Mouse (Mus musculus) liver, adult 2 months (tissue): Measurements from ENCODE around the gene Acsl1. TPM values are rescaled to one million over a fixed set of nuclear protein-coding genes. Genes with fewer than 3 reads are reported as not detected.

Experiments used
- DNase-seq: peaks from one replicate; pipeline ENCODE4 v3.0.0-alpha.2; 2011; ENCODE audit warnings: low read depth, low spot score; ENCODE audit errors: extremely low read depth
- H3K27ac ChIP-seq: fragments of 200-500 bp; replicated peaks from 2 replicates; pipeline ENCODE4 v1.5.1; 2012; ENCODE audit warnings: low read depth, mild to moderate bottlenecking, control low read depth, inconsistent platforms, low read length; ENCODE audit not compliant: insufficient read depth
- H3K27me3 ChIP-seq: fragments of 200-500 bp; 2 replicates; pipeline ENCODE4 v1.6.1; 2012; ENCODE audit warnings: mild to moderate bottlenecking, moderate library complexity, low read length, inconsistent platforms; ENCODE audit not compliant: control insufficient read depth, insufficient read depth
- H3K36me3 ChIP-seq: fragments of 200-500 bp; 2 replicates; pipeline ENCODE4 v1.6.1; 2012; ENCODE audit warnings: low read length, inconsistent platforms; ENCODE audit not compliant: control insufficient read depth, insufficient read depth
- H3K4me1 ChIP-seq: fragments of 200-500 bp; 2 replicates; pipeline ENCODE4 v1.6.1; 2011; ENCODE audit warnings: low read length; ENCODE audit not compliant: control insufficient read depth, insufficient read depth
- H3K4me3 ChIP-seq: fragments of 200-500 bp; 2 replicates; pipeline ENCODE4 v1.5.1; 2011; ENCODE audit warnings: low read depth, mild to moderate bottlenecking, control low read depth, low read length, moderate library complexity; ENCODE audit not compliant: insufficient read depth
- H3K79me2 ChIP-seq: fragments of 200-500 bp; 2 replicates; pipeline ENCODE4 v1.6.1; 2012; ENCODE audit warnings: inconsistent platforms, mild to moderate bottlenecking, low read length, moderate library complexity; ENCODE audit not compliant: control insufficient read depth, insufficient read depth
- H3K9ac ChIP-seq: fragments of 200-500 bp; 2 replicates; pipeline ENCODE4 v1.6.1; 2012; ENCODE audit warnings: low read depth, mild to moderate bottlenecking, control low read depth, inconsistent platforms, low read length
- CTCF ChIP-seq: fragments of 200-500 bp; IDR thresholded peaks from 2 replicates; pipeline ENCODE4 v1.5.1; 2011; ENCODE audit warnings: low read depth, low read length, control low read depth
- POLR2A ChIP-seq: fragments of 200-500 bp; IDR thresholded peaks from 2 replicates; pipeline ENCODE4 v1.6.1; 2011; ENCODE audit warnings: low read length, control low read depth; ENCODE audit not compliant: insufficient read depth; ENCODE audit errors: extremely low read depth
- WGBS: fragments of 180-500 bp; shearing (Covaris S2); methylation state at CpG from one replicate; pipeline ENCODE4 v1.1.7; 2018; 5-methylcytosine and 5-hydroxymethylcytosine counted together
- polyA plus RNA-seq: library from polyadenylated mRNA; depleted of rRNA; stranded (reverse); fragments of >200 nt; gene quantifications from 2 replicates; pipeline ENCODE4 v1.2.3, GENCODE M21; 2012
- total RNA-seq: library from RNA; depleted of rRNA; stranded (reverse); fragments of >200 nt; gene quantifications from 2 replicates; pipeline ENCODE4 v1.2.3, GENCODE M21; 2014

Acsl1 gene
- total and polyA plus RNA-seq, 2 experiments = 322 to 447 TPM

GRCm38 (mm10) chr8:46562333-46562732 lies 91.5 kb downstream of the Acsl1 start:
- H3K36me3 ChIP-seq = no peaks in the 10 kb centered on the region
- no peaks in the 10 kb centered on the region for H3K79me2 ChIP-seq
- no peak overlapping the region for H3K9ac ChIP-seq
- WGBS = 88% methylated on average over 16 of the region's 16 CpGs
- no peak overlapping the region for H3K4me3 ChIP-seq
- DNase-seq = no peak
- no peaks in the 10 kb centered on the region for H3K27me3 ChIP-seq
- no peaks in the 10 kb centered on the region for H3K4me1 ChIP-seq
- no peak for TF ChIP-seq POLR2A
- no peak for TF ChIP-seq CTCF
- H3K27ac ChIP-seq = no peak overlapping the region

- DNase-seq = no peak
These were observed 96.2 kb downstream of the Acsl1 start for GRCm38 (mm10) chr8:46566914-46567529.

GRCm38 (mm10) chr8:46567946-46568345 lies 97.1 kb downstream of the Acsl1 start:
- TF ChIP-seq CTCF (no peak), POLR2A (no peak)
- no peaks in the 10 kb centered on the region for H3K79me2 ChIP-seq
- DNase-seq = no peak
- no peaks in the 10 kb centered on the region for H3K27me3 ChIP-seq
- H3K4me1 ChIP-seq = no peaks in the 10 kb centered on the region
- no peak overlapping the region for H3K9ac ChIP-seq
- WGBS = 97% methylated on average over 8 of the region's 8 CpGs
- H3K27ac ChIP-seq = no peak overlapping the region
- H3K36me3 ChIP-seq = no peaks in the 10 kb centered on the region
- H3K4me3 ChIP-seq = no peak overlapping the region

More at GRCm38 (mm10) chr8:46566914-46567529, 96.2 kb downstream of the Acsl1 start:
- Histone ChIP-seq H3K27me3 (no peaks in the 10 kb centered on the region), H3K4me3 (no peak overlapping the region), H3K79me2 (no peaks in the 10 kb centered on the region), H3K36me3 (no peaks in the 10 kb centered on the region), H3K9ac (no peak overlapping the region), H3K27ac (no peak overlapping the region), H3K4me1 (no peaks in the 10 kb centered on the region)
- TF ChIP-seq POLR2A (no peak), CTCF (no peak)
- WGBS = 92% methylated on average over 7 of the region's 7 CpGs

- Histone ChIP-seq H3K36me3 (no peaks in the 10 kb centered on the region), H3K27ac (no peak overlapping the region), H3K4me3 (no peak overlapping the region), H3K9ac (no peak overlapping the region), H3K4me1 (no peaks in the 10 kb centered on the region), H3K79me2 (no peaks in the 10 kb centered on the region), H3K27me3 (no peaks in the 10 kb centered on the region)
- peak; percentile 22; the same call in 1 of the 2 replicates for TF ChIP-seq CTCF
- TF ChIP-seq POLR2A = no peak
- no peak for DNase-seq
- WGBS = 80% methylated on average over 2 of the region's 2 CpGs
These were observed 98.1 kb downstream of the Acsl1 start for GRCm38 (mm10) chr8:46568942-46569341.

GRCm38 (mm10) chr8:46569659-46570441 lies 99.0 kb downstream of the Acsl1 start:
- 88% methylated on average over 19 of the region's 19 CpGs for WGBS
- H3K79me2 ChIP-seq = no peaks in the 10 kb centered on the region
- no peak for DNase-seq

GRCm38 (mm10) chr8:46570673-46571072 lies 99.8 kb downstream of the Acsl1 start:
- no peak for DNase-seq
- WGBS = 93% methylated on average over 8 of the region's 14 CpGs
- Histone ChIP-seq H3K79me2 (no peaks in the 10 kb centered on the region), H3K4me1 (no peaks in the 10 kb centered on the region), H3K27me3 (no peaks in the 10 kb centered on the region), H3K27ac (no peak overlapping the region), H3K9ac (no peak overlapping the region), H3K4me3 (no peak overlapping the region), H3K36me3 (no peaks in the 10 kb centered on the region)
- TF ChIP-seq CTCF = no peak
- no peak for TF ChIP-seq POLR2A

More at GRCm38 (mm10) chr8:46569659-46570441, 99.0 kb downstream of the Acsl1 start:
- H3K4me3 ChIP-seq = no peak overlapping the region
- no peaks in the 10 kb centered on the region for H3K27me3 ChIP-seq
- no peaks in the 10 kb centered on the region for H3K36me3 ChIP-seq
- H3K27ac ChIP-seq = no peak overlapping the region
- H3K4me1 ChIP-seq = no peaks in the 10 kb centered on the region
- no peak overlapping the region for H3K9ac ChIP-seq
- TF ChIP-seq POLR2A = no peak
- no peak for TF ChIP-seq CTCF
